Mouse (Mus musculus) MEL-GATA-1-ER (cell line): ENCODE data around the gene Adamts18.

Source experiments
- DNase-seq: peaks from one replicate; pipeline ENCODE4 v3.0.0-alpha.2; 2012; ENCODE audit warnings: low read depth; ENCODE audit errors: extremely low read depth

The Adamts18 gene

GRCm38 (mm10) chr8:113665036-113665435, 183.5 kb downstream of the Adamts18 start:
- no peak for DNase-seq

GRCm38 (mm10) chr8:113664544-113664943, 184.0 kb downstream of the Adamts18 start:
- peak; percentile 5 for DNase-seq

- no peak for DNase-seq
Observed at GRCm38 (mm10) chr8:113660128-113660527, 188.4 kb downstream of the Adamts18 start.

- DNase-seq: no peak
Observed at GRCm38 (mm10) chr8:113656681-113657298, 191.7 kb downstream of the Adamts18 start.

GRCm38 (mm10) chr8:113656154-113656553, 192.4 kb downstream of the Adamts18 start:
- DNase-seq: no peak

- no peak for DNase-seq
Observed at GRCm38 (mm10) chr8:113653151-113653550, 195.4 kb downstream of the Adamts18 start.

GRCm38 (mm10) chr8:113652450-113652849, 196.1 kb downstream of the Adamts18 start:
- DNase-seq: no peak
